10 mouse cellular contexts compared by ENCODE assay signal in the genomic region with DNA sequence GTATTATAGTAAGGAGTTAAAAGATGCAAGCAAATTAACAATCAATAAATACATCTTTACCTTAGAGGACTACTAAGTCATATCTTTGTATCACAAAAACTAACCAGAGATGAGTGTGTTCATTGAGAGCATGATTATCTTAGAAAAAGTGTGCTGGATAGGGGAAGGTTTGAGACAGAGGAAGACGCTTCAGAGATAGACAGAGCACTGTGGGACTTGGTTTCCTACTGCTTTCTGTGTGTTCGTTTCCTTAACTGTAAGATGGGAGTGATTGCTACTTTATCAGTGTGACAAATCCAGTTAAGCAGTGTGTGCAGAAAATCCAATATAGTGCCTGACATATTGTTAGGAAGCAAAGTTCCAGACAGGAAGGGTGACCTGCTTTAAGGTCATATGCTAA. TPM values are rescaled to one million over a fixed set of nuclear protein-coding genes. Genes with fewer than 3 reads are reported as not detected.
DNase-seq lines count a peak whose midpoint lies in the region; ATAC-seq and TF ChIP-seq lines count a peak whose summit lies in the region.
"Had no signal": no experiment of that assay in that cellular context is flagged by ENCODE, and none has a peak within 500 bp of the region (broad histone marks: within the 10 kb centered on the region; RNA-seq: fewer than 3 reads in every experiment).

No protein-coding gene starts in this region.

- no peaks in the 10 kb centered on the region for H3K36me3 ChIP-seq in heart, embryonic 14.5 days (ENCODE audit: control insufficient read depth, insufficient read depth, low read length)
- H3K36me3 ChIP-seq in ES-E14 (ENCODE audit: control insufficient read depth, insufficient read depth, low read length, poor library complexity, severe bottlenecking), result no peaks in the 10 kb centered on the region
- H3K36me3 ChIP-seq in hindbrain, embryonic 12.5 days, result no peaks in the 10 kb centered on the region
- no peaks in the 10 kb centered on the region for H3K36me3 ChIP-seq in midbrain, embryonic 10.5 days

- in situ Hi-C loops in ES-E14 (cut with MboI; ENCODE audit: low sequenced_read_pairs in 2 of 2, unreplicated experiment in 2 of 2), result no loop called here

- H3K4me3 ChIP-seq in heart, embryonic 14.5 days (ENCODE audit: control insufficient read depth in 1 of 2, insufficient read depth in 1 of 2, low read depth in 1 of 2, low read length in 2 of 2), result peak overlapping the region in 1 of 2 experiments; percentile 95; a peak in 2 of 4 replicates
- H3K4me3 ChIP-seq in ES-E14 (ENCODE audit: insufficient read depth in 1 of 2, low read depth in 1 of 2, low read length in 2 of 2, poor library complexity in 1 of 2, severe bottlenecking in 1 of 2), result peak overlapping the region; percentile 91 to 97; a peak in 3 of 4 replicates
- H3K4me3 ChIP-seq in hindbrain, embryonic 12.5 days, result 0 out of 2 replicates have a peak overlapping the region, but pooled peaks have one; percentile 85
- H3K4me3 ChIP-seq in midbrain, embryonic 10.5 days, result peak overlapping the region; percentile 91

- H3K27me3 ChIP-seq in heart, embryonic 14.5 days (ENCODE audit: control insufficient read depth, insufficient read depth, low read length), result no peaks in the 10 kb centered on the region
- H3K27me3 ChIP-seq in hindbrain, embryonic 12.5 days, result no peaks in the 10 kb centered on the region
- H3K27me3 ChIP-seq in midbrain, embryonic 10.5 days (ENCODE audit: low read depth, poor library complexity, severe bottlenecking), result no peaks in the 10 kb centered on the region

- no peak for DNase-seq in heart, adult 11 months
- DNase-seq in ES-E14 (ENCODE audit: low read depth, low spot score) (no peak), adipocyte (ENCODE audit: low spot score) (no peak)
- no peak for DNase-seq in midbrain, embryonic 10.5 days (ENCODE audit: low spot score)
- DNase-seq in adrenal gland, postnatal 25 days, result no peak
- no peak for DNase-seq in layer of hippocampus, adult 9-10 months (ENCODE audit: low spot score)
- DNase-seq: cerebellum, postnatal 36 days; kidney, postnatal 14 days had no signal

- peak overlapping the region; percentile 89 for H3K4me2 ChIP-seq in heart, embryonic 14.5 days (ENCODE audit: low read length)
- peak overlapping the region; percentile 82 for H3K4me2 ChIP-seq in hindbrain, embryonic 12.5 days (replicated peaks)

- peaks cover 0 to 46% of the 10 kb centered on the region in 2 experiments; a peak in 2 of 4 replicates for H3K4me1 ChIP-seq in heart, embryonic 14.5 days (ENCODE audit: control insufficient read depth in 2 of 2, insufficient read depth in 2 of 2, low read length in 2 of 2)
- H3K4me1 ChIP-seq in ES-E14 (ENCODE audit: control insufficient read depth in 2 of 2, insufficient read depth in 2 of 2, low read length in 2 of 2, poor library complexity in 1 of 2), result peaks cover 3 to 4% of the 10 kb centered on the region in 2 experiments; a peak in 3 of 4 replicates
- H3K4me1 ChIP-seq in hindbrain, embryonic 12.5 days, result peaks cover 18% of the 10 kb centered on the region
- H3K4me1 ChIP-seq in midbrain, embryonic 10.5 days, result peaks cover 27% of the 10 kb centered on the region

- H3K9ac ChIP-seq in heart, embryonic 14.5 days (ENCODE audit: low read length), result peak overlapping the region; percentile 96
- H3K9ac ChIP-seq in ES-E14 (ENCODE audit: insufficient read depth, low read depth, low read length, poor library complexity, severe bottlenecking), result no peak overlapping the region
- H3K9ac ChIP-seq in hindbrain, embryonic 12.5 days, result 0 out of 2 replicates have a peak overlapping the region, but pooled peaks have one; percentile 89

- ATAC-seq in heart, embryonic 14.5 days (ENCODE audit: insufficient number of reproducible peaks, insufficient read depth, low FRiP score, low read depth), result no peak
- ATAC-seq in hindbrain, embryonic 12.5 days (ENCODE audit: low FRiP score), result no peak

- no peak overlapping the region for H3K27ac ChIP-seq in heart, embryonic 14.5 days (replicated peaks in 1 of 2; ENCODE audit: control insufficient read depth in 1 of 2, insufficient read depth in 1 of 2, low read depth in 2 of 2, low read length in 2 of 2)
- H3K27ac ChIP-seq in ES-E14 (ENCODE audit: insufficient read depth, low read depth, low read length, poor library complexity, severe bottlenecking), result no peak overlapping the region
- H3K27ac ChIP-seq in hindbrain, embryonic 12.5 days, result no peak overlapping the region
- H3K27ac ChIP-seq in midbrain, embryonic 10.5 days (replicated peaks), result no peak overlapping the region

- no peaks in the 10 kb centered on the region for H3K9me3 ChIP-seq in heart, embryonic 14.5 days (ENCODE audit: control insufficient read depth, low read length)
- no peaks in the 10 kb centered on the region for H3K9me3 ChIP-seq in ES-E14 (ENCODE audit: control insufficient read depth, insufficient read depth, low read depth, low read length)
- H3K9me3 ChIP-seq in hindbrain, embryonic 12.5 days (replicated peaks), result no peaks in the 10 kb centered on the region
- H3K9me3 ChIP-seq in midbrain, embryonic 10.5 days (replicated peaks), result no peaks in the 10 kb centered on the region

- 19% methylated on average over 2 of the region's 2 CpGs for WGBS in heart, embryonic 14.5 days
- WGBS in hindbrain, embryonic 12.5 days, result 48% methylated on average over 2 of the region's 2 CpGs
- 56% methylated on average over 2 of the region's 2 CpGs for WGBS in midbrain, embryonic 10.5 days

TF ChIP-seq in ES-E14, 5 proteins besides CTCF, POLR2A, EP300 and RAD21:
- TF ChIP-seq CHD2 (IDR thresholded peaks at IDR 0.05; ENCODE audit: low read depth, low read length), result no peak
- no peak for TF ChIP-seq MAFK (IDR thresholded peaks at IDR 0.05; ENCODE audit: insufficient read depth, low read depth, low read length)
- no peak for TF ChIP-seq HCFC1 (IDR thresholded peaks at IDR 0.05; ENCODE audit: borderline replicate concordance, insufficient read depth, low read length)
- TF ChIP-seq ZC3H11A (IDR thresholded peaks at IDR 0.05; ENCODE audit: borderline replicate concordance, low read depth, low read length), result no peak
- TF ChIP-seq ZNF384 (IDR thresholded peaks at IDR 0.05; ENCODE audit: low read depth, low read length), result no peak

RNA-seq across cellular contexts. Expression of gene Map3k7, which starts 1.3 kb away (rescaled TPM):
- 42.7 and 44.0 TPM in 2 replicates for polyA plus RNA-seq in heart, embryonic 14.5 days (2014; fragmentation: Nextera tagmentation; extraction: Ambion mirVana)
- total RNA-seq in ES-E14 (2012; rRNA removed), result 43.9 and 69.5 TPM in 2 replicates
- polyA plus RNA-seq in hindbrain, embryonic 12.5 days (2016; fragmentation: Nextera tagmentation; extraction: Ambion mirVana), result 49.2 and 53.9 TPM in 2 replicates
- polyA plus RNA-seq in midbrain, embryonic 10.5 days (2016; fragmentation: Nextera tagmentation; extraction: Ambion mirVana), result 36.1 and 39.1 TPM in 2 replicates
- 49.8 and 54.5 TPM in 2 replicates for total RNA-seq in adrenal gland, postnatal 25 days (2021)
